Mouse (Mus musculus) lung, postnatal 0 days (tissue): Measurements from ENCODE around the gene Cdh6.

Experiments
- CTCF ChIP-seq: IDR thresholded peaks from 2 replicates; pipeline ENCODE4 v1.5.1; 2016; ENCODE audit warnings: antibody characterized with exemption, mild to moderate bottlenecking
- EP300 ChIP-seq: IDR thresholded peaks from 2 replicates; pipeline ENCODE4 v1.6.1; 2016; ENCODE audit warnings: antibody characterized with exemption, mild to moderate bottlenecking, control low read depth

GRCm38 (mm10) chr15:13196237-13196636 is 22.8 kb upstream of the Cdh6 start:
- no peak for TF ChIP-seq CTCF
- TF ChIP-seq EP300, result no peak
